Mouse (Mus musculus): ENCODE results near the gene Lrba. TPM values are rescaled to one million over a fixed set of nuclear protein-coding genes. Genes with fewer than 3 reads are reported as not detected.

Gene Lrba
- polyA plus RNA-seq, 1 experiment from 2014 or later, result 6.0 TPM

GRCm38 (mm10) chr3:86688438-86688837, 464.0 kb downstream of the Lrba start:
- Histone ChIP-seq H3K4me1 (ENCODE audit: insufficient read depth, low read length) (no peaks in the 10 kb centered on the region), H3K4me2 (replicated peaks; ENCODE audit: low read depth, low read length) (no peak overlapping the region), H3K27ac (ENCODE audit: low read length) (no peak overlapping the region), H3K36me3 (ENCODE audit: insufficient read depth, low read length) (no peaks in the 10 kb centered on the region), H3K9me3 (ENCODE audit: low read length) (no peaks in the 10 kb centered on the region), H3K27me3 (ENCODE audit: insufficient read depth, low read length) (no peaks in the 10 kb centered on the region), H3K4me3 (ENCODE audit: low read length) (no peak overlapping the region), H3K9ac (replicated peaks; ENCODE audit: low read length) (no peak overlapping the region)
- ATAC-seq (ENCODE audit: low FRiP score, low TSS enrichment), result no peak
- WGBS, result 71% methylated on average over 1 of the region's 1 CpGs

DNA sequence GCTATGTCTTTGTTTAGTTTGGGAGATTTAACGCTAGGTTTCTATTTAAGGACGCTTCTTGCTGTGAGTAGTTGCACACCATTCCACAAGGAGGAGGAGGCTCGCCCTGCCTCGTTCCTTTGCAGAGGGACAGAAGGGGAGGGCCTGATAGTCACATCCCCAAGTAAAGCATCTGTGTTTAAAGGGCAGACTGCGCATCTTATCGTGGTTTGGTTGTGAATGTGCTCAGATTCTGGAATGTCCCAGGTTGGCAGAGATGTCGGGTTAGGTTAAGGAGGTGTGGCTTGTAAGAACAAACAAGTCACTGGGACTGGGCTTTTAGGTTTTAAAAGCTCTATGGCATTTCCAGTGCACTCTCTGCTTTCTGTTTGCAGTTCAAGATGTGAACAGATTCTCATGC, 464.8 kb downstream of the Lrba start:
- Histone ChIP-seq H3K4me2 (replicated peaks; ENCODE audit: low read depth, low read length) (no peak overlapping the region), H3K27ac (ENCODE audit: low read length) (no peak overlapping the region)

DNA sequence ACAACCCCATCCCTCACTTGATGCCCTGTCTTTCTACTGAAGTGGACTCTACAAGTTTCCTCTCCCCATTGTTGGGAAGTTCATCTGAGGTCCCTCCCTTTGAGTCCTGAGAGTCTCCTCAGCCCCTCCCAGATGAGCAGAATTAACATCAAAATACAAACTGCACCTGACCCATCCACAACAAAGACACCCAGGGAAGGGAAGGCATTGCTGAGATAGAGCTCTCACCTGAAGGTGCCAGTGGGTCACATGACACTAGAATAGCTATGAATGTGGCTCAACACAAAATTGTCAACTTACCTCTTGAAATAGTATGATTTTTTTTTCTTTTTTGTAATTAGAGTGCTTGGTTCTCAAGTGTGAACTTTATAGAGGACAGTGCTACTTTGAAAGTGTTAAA, 468.3 kb downstream of the Lrba start:
- Histone ChIP-seq H3K27ac (ENCODE audit: low read length) (no peak overlapping the region), H3K36me3 (ENCODE audit: insufficient read depth, low read length) (no peaks in the 10 kb centered on the region), H3K4me1 (ENCODE audit: insufficient read depth, low read length) (no peaks in the 10 kb centered on the region), H3K4me3 (ENCODE audit: low read length) (no peak overlapping the region), H3K4me2 (replicated peaks; ENCODE audit: low read depth, low read length) (no peak overlapping the region), H3K27me3 (ENCODE audit: insufficient read depth, low read length) (no peaks in the 10 kb centered on the region), H3K9me3 (ENCODE audit: low read length) (no peaks in the 10 kb centered on the region), H3K9ac (replicated peaks; ENCODE audit: low read length) (no peak overlapping the region)
- ATAC-seq (ENCODE audit: low FRiP score, low TSS enrichment), result no peak

More for the DNA sequence above, 464.8 kb downstream of the Lrba start:
- ATAC-seq (ENCODE audit: low FRiP score, low TSS enrichment), result no peak
- H3K27me3 ChIP-seq (ENCODE audit: insufficient read depth, low read length), result no peaks in the 10 kb centered on the region
- no peaks in the 10 kb centered on the region for H3K36me3 ChIP-seq (ENCODE audit: insufficient read depth, low read length)
- no peaks in the 10 kb centered on the region for H3K9me3 ChIP-seq (ENCODE audit: low read length)
- no peak overlapping the region for H3K4me3 ChIP-seq (ENCODE audit: low read length)
- whole genome bisulfite sequencing, result 34% methylated on average over 7 of the region's 7 CpGs
- no peaks in the 10 kb centered on the region for H3K4me1 ChIP-seq (ENCODE audit: insufficient read depth, low read length)
- H3K9ac ChIP-seq (replicated peaks; ENCODE audit: low read length), result no peak overlapping the region

DNA sequence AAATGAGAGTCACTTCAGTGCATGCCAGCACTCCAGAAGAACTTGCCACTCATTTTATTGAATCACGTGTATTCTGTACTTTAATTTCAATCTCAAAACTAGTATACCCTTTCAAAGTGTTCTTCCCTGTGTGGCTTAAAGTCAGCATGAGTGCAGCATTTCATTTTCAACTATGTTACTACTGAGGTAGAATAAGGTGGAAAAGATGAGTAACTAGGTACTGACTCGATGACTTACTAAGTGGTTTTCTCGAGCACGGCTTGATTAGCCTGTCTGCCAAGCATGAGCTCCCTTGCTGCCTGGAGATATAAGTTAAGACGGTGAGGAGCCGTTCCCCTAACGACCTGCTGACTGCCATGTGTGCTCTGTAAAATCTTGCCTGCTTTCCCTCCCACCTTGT, 469.1 kb downstream of the Lrba start:
- no peak overlapping the region for H3K9ac ChIP-seq (replicated peaks; ENCODE audit: low read length)
- 64% methylated on average over 7 of the region's 7 CpGs for WGBS

DNA sequence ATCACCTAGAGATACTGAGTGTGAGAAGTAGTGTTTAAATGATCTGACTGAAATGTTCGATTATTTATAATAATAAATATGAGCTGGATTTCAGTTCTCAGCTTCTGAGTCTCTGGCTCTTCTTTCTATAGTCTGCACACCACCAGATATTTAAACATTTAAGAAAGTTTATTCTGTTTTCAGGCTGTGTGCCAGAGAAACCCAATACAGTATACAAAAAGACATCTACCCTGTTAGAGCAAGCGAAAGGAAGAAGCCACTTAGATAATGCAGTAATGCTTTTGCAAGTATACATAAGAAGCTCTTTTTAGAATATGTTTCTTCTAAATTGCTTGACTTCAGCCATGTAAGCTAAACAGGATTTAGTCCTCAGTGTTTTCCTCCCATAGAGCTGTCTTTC, 474.5 kb downstream of the Lrba start:
- 90% methylated on average over 2 of the region's 2 CpGs for WGBS
- Histone ChIP-seq H3K4me2 (replicated peaks; ENCODE audit: low read depth, low read length) (no peak overlapping the region), H3K9ac (replicated peaks; ENCODE audit: low read length) (no peak overlapping the region), H3K4me3 (ENCODE audit: low read length) (no peak overlapping the region), H3K27me3 (ENCODE audit: insufficient read depth, low read length) (no peaks in the 10 kb centered on the region), H3K36me3 (ENCODE audit: insufficient read depth, low read length) (no peaks in the 10 kb centered on the region), H3K4me1 (ENCODE audit: insufficient read depth, low read length) (peaks cover 7% of the 10 kb centered on the region; the same call in 1 of the 2 replicates), H3K27ac (ENCODE audit: low read length) (no peak overlapping the region), H3K9me3 (ENCODE audit: low read length) (no peaks in the 10 kb centered on the region)
- ATAC-seq (ENCODE audit: low FRiP score, low TSS enrichment), result no peak

More for the DNA sequence above, 469.1 kb downstream of the Lrba start:
- Histone ChIP-seq H3K4me2 (replicated peaks; ENCODE audit: low read depth, low read length) (no peak overlapping the region), H3K9me3 (ENCODE audit: low read length) (no peaks in the 10 kb centered on the region), H3K27ac (ENCODE audit: low read length) (no peak overlapping the region), H3K4me1 (ENCODE audit: insufficient read depth, low read length) (no peaks in the 10 kb centered on the region), H3K4me3 (ENCODE audit: low read length) (no peak overlapping the region), H3K27me3 (ENCODE audit: insufficient read depth, low read length) (no peaks in the 10 kb centered on the region), H3K36me3 (ENCODE audit: insufficient read depth, low read length) (no peaks in the 10 kb centered on the region)
- ATAC-seq (ENCODE audit: low FRiP score, low TSS enrichment), result no peak

- Histone ChIP-seq H3K4me3 (ENCODE audit: low read length) (no peak overlapping the region), H3K27me3 (ENCODE audit: insufficient read depth, low read length) (no peaks in the 10 kb centered on the region), H3K4me2 (replicated peaks; ENCODE audit: low read depth, low read length) (no peak overlapping the region), H3K9ac (replicated peaks; ENCODE audit: low read length) (no peak overlapping the region), H3K9me3 (ENCODE audit: low read length) (no peaks in the 10 kb centered on the region), H3K27ac (ENCODE audit: low read length) (no peak overlapping the region), H3K4me1 (ENCODE audit: insufficient read depth, low read length) (peaks cover 7% of the 10 kb centered on the region; the same call in 1 of the 2 replicates), H3K36me3 (ENCODE audit: insufficient read depth, low read length) (no peaks in the 10 kb centered on the region)
- WGBS, result 11% methylated on average over 1 of the region's 1 CpGs
- no peak for ATAC-seq (ENCODE audit: low FRiP score, low TSS enrichment)
Measured at GRCm38 (mm10) chr3:86701163-86701563, 476.7 kb downstream of the Lrba start.

DNA sequence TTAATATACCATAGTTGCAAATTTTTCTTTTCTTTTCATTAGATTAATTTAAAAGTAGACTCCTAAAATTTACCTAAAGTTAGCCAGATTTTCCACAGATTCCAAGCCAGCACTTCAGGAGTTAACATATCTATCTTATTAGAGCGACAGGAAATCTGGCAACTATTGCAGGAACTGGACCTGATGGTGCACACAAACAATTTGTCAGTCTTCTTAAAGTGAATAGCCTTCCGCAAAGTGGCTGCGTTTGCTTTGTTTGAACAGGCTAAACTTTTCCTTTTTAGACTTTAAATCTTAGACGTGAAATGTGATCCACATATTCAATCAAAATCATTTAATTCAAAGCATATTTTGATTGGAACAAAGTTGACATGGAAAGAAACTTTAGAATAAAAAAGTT, 485.0 kb downstream of the Lrba start:
- no peaks in the 10 kb centered on the region for H3K4me1 ChIP-seq (ENCODE audit: insufficient read depth, low read length)
- H3K4me2 ChIP-seq (replicated peaks; ENCODE audit: low read depth, low read length), result no peak overlapping the region
- H3K9me3 ChIP-seq (ENCODE audit: low read length), result no peaks in the 10 kb centered on the region
- 37% methylated on average over 4 of the region's 4 CpGs for WGBS
- H3K36me3 ChIP-seq (ENCODE audit: insufficient read depth, low read length), result no peaks in the 10 kb centered on the region
- no peak overlapping the region for H3K4me3 ChIP-seq (ENCODE audit: low read length)
- H3K9ac ChIP-seq (replicated peaks; ENCODE audit: low read length), result no peak overlapping the region
- H3K27me3 ChIP-seq (ENCODE audit: insufficient read depth, low read length), result no peaks in the 10 kb centered on the region
- ATAC-seq (ENCODE audit: low FRiP score, low TSS enrichment), result no peak
- H3K27ac ChIP-seq (ENCODE audit: low read length), result no peak overlapping the region

DNA sequence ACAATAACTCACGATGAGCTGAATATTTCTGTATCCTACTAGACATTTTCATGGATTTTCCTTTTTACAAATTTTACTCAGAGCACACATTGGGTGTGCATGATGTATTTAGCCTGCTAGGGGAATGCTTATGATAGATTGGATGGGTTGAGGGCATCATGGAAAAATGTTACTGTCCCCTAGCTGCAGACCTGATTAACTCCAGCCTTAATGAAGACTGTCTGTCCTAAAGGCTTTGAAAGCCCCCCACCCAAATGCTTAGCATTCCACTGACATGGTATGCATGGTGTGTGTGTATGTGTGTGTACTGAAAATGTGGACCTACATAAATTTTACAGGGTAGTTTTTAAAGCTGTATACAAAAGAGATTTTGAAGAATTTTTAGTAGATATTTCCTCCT, 487.1 kb downstream of the Lrba start:
- H3K4me1 ChIP-seq (ENCODE audit: insufficient read depth, low read length), result no peaks in the 10 kb centered on the region
- no peak overlapping the region for H3K4me2 ChIP-seq (replicated peaks; ENCODE audit: low read depth, low read length)
- H3K4me3 ChIP-seq (ENCODE audit: low read length), result no peak overlapping the region
- no peaks in the 10 kb centered on the region for H3K9me3 ChIP-seq (ENCODE audit: low read length)
- H3K9ac ChIP-seq (replicated peaks; ENCODE audit: low read length), result no peak overlapping the region
- no peaks in the 10 kb centered on the region for H3K27me3 ChIP-seq (ENCODE audit: insufficient read depth, low read length)
- no peak overlapping the region for H3K27ac ChIP-seq (ENCODE audit: low read length)
- H3K36me3 ChIP-seq (ENCODE audit: insufficient read depth, low read length), result no peaks in the 10 kb centered on the region
- 83% methylated on average over 1 of the region's 1 CpGs for WGBS
- no peak for ATAC-seq (ENCODE audit: low FRiP score, low TSS enrichment)

DNA sequence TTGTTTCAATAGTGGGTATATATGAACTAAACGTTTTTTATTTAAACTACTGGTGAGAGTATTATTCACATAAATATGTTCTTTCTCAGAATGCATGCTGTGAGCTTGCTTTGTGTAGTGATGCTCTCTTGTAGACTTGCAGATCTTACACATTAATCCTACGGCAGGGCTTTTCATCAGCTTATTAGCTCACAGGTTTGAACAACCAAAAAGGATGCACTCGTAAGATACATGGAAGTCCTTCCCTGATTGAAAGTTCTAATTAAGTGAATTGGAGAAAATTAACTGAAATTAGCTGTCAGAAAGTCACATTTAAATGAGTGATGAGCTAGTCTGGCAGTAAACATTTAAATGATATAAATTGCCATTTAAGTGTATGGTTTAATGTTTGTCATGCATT, 488.3 kb downstream of the Lrba start:
- no peak overlapping the region for H3K4me3 ChIP-seq (ENCODE audit: low read length)
- H3K27me3 ChIP-seq (ENCODE audit: insufficient read depth, low read length), result no peaks in the 10 kb centered on the region
- no peak overlapping the region for H3K9ac ChIP-seq (replicated peaks; ENCODE audit: low read length)
- no peaks in the 10 kb centered on the region for H3K9me3 ChIP-seq (ENCODE audit: low read length)
- 75% methylated on average over 3 of the region's 3 CpGs for WGBS
- ATAC-seq (ENCODE audit: low FRiP score, low TSS enrichment), result no peak
- H3K36me3 ChIP-seq (ENCODE audit: insufficient read depth, low read length), result no peaks in the 10 kb centered on the region
- H3K4me2 ChIP-seq (replicated peaks; ENCODE audit: low read depth, low read length), result no peak overlapping the region
- H3K27ac ChIP-seq (ENCODE audit: low read length), result no peak overlapping the region
- no peaks in the 10 kb centered on the region for H3K4me1 ChIP-seq (ENCODE audit: insufficient read depth, low read length)

DNA sequence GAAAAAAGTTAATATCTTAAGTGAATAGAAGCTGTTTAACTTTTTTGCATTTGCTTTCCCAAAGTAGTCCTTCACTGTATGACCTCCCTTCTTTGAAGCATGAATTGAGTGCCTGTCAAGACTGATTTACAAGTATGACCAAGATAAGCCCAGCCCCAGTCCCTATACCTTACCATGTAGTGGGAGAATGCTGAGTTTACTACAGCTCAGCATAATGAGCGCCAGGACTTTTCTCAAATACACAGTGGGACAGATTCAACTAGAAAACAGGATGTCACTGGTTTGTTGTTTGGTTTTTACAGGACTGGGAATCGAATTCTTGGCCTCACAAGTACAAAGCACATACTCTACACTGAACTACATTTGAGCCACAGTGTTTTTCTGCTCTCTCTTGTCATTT, 490.0 kb downstream of the Lrba start:
- Histone ChIP-seq H3K27ac (ENCODE audit: low read length) (no peak overlapping the region), H3K27me3 (ENCODE audit: insufficient read depth, low read length) (no peaks in the 10 kb centered on the region), H3K4me1 (ENCODE audit: insufficient read depth, low read length) (no peaks in the 10 kb centered on the region), H3K9ac (replicated peaks; ENCODE audit: low read length) (no peak overlapping the region), H3K4me3 (ENCODE audit: low read length) (no peak overlapping the region), H3K36me3 (ENCODE audit: insufficient read depth, low read length) (no peaks in the 10 kb centered on the region), H3K4me2 (replicated peaks; ENCODE audit: low read depth, low read length) (no peak overlapping the region), H3K9me3 (ENCODE audit: low read length) (no peaks in the 10 kb centered on the region)
- no peak for ATAC-seq (ENCODE audit: low FRiP score, low TSS enrichment)
- WGBS, result 78% methylated on average over 2 of the region's 2 CpGs
